Mouse (Mus musculus) midbrain, postnatal 0 days (tissue): ENCODE data around the gene Urb1. TPM values are rescaled to one million over a fixed set of nuclear protein-coding genes. Genes with fewer than 3 reads are reported as not detected.

Experiments used
- ATAC-seq: fragments of 200-750 bp; cut with Nextera tagmentation; 2 replicates; pipeline ENCODE4 v1.8.0; 2017; ENCODE audit warnings: moderate number of reproducible peaks, mild to moderate bottlenecking, moderate TSS enrichment, moderate library complexity; ENCODE audit not compliant: low FRiP score
- DNase-seq: peaks from one replicate; pipeline ENCODE4 v3.0.0-alpha.2; 2015; ENCODE audit warnings: low spot score
- H3K27ac ChIP-seq: fragments of 300-500 bp; sonication (generic); 2 replicates; pipeline ENCODE4 v1.5.1; 2014; ENCODE audit warnings: low read depth, mild to moderate bottlenecking, low read length, mixed read lengths
- H3K27me3 ChIP-seq: fragments of 300-500 bp; sonication (generic); 2 replicates; pipeline ENCODE4 v1.6.1; 2014; ENCODE audit warnings: low read length, control low read depth, mixed read lengths; ENCODE audit not compliant: insufficient read depth
- H3K36me3 ChIP-seq: fragments of 300-500 bp; sonication (generic); 2 replicates; pipeline ENCODE4 v1.6.1; 2014; ENCODE audit warnings: low read length, control low read depth, mixed read lengths; ENCODE audit not compliant: insufficient read depth
- H3K4me1 ChIP-seq: fragments of 300-500 bp; sonication (generic); 2 replicates; pipeline ENCODE4 v1.6.1; 2014; ENCODE audit warnings: mild to moderate bottlenecking, control low read depth, antibody characterized with exemption, low read length, mixed read lengths; ENCODE audit not compliant: insufficient read depth
- H3K4me2 ChIP-seq: fragments of 300-500 bp; sonication (generic); 2 replicates; pipeline ENCODE4 v1.6.1; 2014; ENCODE audit warnings: low read depth, mild to moderate bottlenecking, low read length, mixed read lengths; ENCODE audit not compliant: poor library complexity, severe bottlenecking
- H3K4me3 ChIP-seq: fragments of 300-500 bp; sonication (generic); 2 replicates; pipeline ENCODE4 v1.5.1; 2014; ENCODE audit warnings: low read depth, mild to moderate bottlenecking, low read length, moderate library complexity
- H3K9ac ChIP-seq: fragments of 300-500 bp; sonication (generic); replicated peaks from 2 replicates; pipeline ENCODE4 v1.6.1; 2014; ENCODE audit warnings: mild to moderate bottlenecking, low read length, moderate library complexity, mixed read lengths; ENCODE audit not compliant: poor library complexity, severe bottlenecking
- H3K9me3 ChIP-seq: fragments of 300-500 bp; sonication (generic); 2 replicates; pipeline ENCODE4 v1.6.1; 2016; ENCODE audit warnings: low read length, control low read depth
- CTCF ChIP-seq: IDR thresholded peaks from 2 replicates; pipeline ENCODE4 v1.5.1; 2016; ENCODE audit warnings: antibody characterized with exemption, mild to moderate bottlenecking
- WGBS: fragments of 180-500 bp; shearing (Covaris S2); extraction: QIAGEN DNeasy Blood & Tissue Kit; methylation state at CpG from one replicate; pipeline ENCODE4 v1.1.7; 2014; 5-methylcytosine and 5-hydroxymethylcytosine counted together
- polyA plus RNA-seq: library from polyadenylated mRNA; unstranded; fragments of >200 nt; fragmentation: Nextera tagmentation; extraction: Ambion mirVana; gene quantifications from 2 replicates; pipeline ENCODE4 v1.2.1, GENCODE M21; 2015
- total RNA-seq: library from RNA; depleted of rRNA; stranded (reverse); fragments of >200 nt; gene quantifications from 2 replicates; pipeline ENCODE4 v1.2.3, GENCODE M21; 2014

The Urb1 gene
- total and polyA plus RNA-seq, 2 experiments from 2014 or later, result 5.1 to 17.5 TPM

DNA sequence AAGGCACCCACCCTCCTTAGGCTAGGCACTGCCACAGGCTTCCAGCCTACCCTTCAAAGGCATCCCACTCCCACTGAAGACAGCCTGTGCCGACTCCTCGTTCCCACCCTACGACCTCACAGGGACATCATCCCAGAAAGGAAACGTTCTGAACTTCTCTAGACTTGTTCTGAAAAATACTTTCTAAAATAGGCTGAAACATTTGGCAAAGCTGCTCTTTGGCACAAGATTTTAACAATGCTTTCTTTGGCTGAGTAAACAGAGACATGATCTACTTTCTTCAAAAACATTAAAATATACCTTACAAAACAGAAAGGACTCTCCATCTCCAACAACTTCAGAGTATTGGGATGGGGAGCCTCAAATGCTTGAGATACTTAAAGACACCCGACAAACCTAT, 9.0 kb downstream of the Urb1 start:
- Histone ChIP-seq H3K36me3 (peaks cover 57% of the 10 kb centered on the region), H3K27me3 (no peaks in the 10 kb centered on the region), H3K4me1 (no peaks in the 10 kb centered on the region), H3K4me3 (no peak overlapping the region), H3K4me2 (no peak overlapping the region), H3K9me3 (no peaks in the 10 kb centered on the region), H3K9ac (no peak overlapping the region), H3K27ac (no peak overlapping the region)
- no peak for TF ChIP-seq CTCF
- no peak for ATAC-seq
- 92% methylated on average over 5 of the region's 5 CpGs for WGBS
- DNase-seq, result no peak

DNA sequence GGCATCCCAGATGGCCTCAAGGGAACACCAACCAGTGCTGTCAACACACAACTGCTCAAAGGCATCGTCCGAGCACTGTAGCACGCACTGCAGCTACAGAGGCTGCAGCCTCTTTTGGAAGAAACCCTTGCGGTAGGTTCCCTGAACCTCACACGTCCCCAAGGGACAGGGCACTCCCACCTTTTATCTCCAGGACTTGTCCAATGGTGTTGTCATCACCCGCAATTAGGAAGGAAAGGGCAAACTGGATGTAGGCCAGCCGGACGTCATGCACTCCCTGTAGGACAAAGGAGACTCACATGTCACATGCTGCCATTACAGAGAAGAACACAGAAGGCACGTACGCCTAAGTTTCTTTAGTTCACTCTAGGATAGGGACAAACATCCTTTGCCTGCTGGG, 10.4 kb downstream of the Urb1 start:
- no peak overlapping the region for H3K9ac ChIP-seq
- H3K4me1 ChIP-seq, result no peaks in the 10 kb centered on the region
- H3K36me3 ChIP-seq, result peaks cover 60% of the 10 kb centered on the region
- DNase-seq (no peak), ATAC-seq (no peak)
- WGBS, result 92% methylated on average over 10 of the region's 10 CpGs
- H3K4me2 ChIP-seq, result no peak overlapping the region
- no peaks in the 10 kb centered on the region for H3K9me3 ChIP-seq
- TF ChIP-seq CTCF, result no peak
- H3K27ac ChIP-seq, result no peak overlapping the region
- no peaks in the 10 kb centered on the region for H3K27me3 ChIP-seq
- H3K4me3 ChIP-seq, result no peak overlapping the region

DNA sequence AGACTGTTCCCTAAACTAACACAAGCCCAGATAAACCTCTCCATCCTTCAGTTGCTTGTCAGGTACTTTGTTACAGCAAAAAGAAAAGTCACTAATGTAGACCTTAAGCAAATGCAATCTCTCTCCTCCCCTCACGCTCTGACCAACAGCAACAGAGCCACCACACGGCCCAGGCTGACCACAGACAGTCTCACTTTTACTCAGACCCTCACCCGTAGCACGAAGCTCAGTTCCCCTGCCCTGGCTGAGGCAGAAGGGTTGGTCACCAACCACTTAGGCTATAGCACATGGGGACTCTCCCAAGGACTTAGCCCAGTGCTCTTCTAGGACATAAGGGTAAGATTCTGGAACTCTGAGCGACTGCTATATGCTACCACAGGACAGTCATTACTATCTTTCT, 11.4 kb downstream of the Urb1 start:
- no peaks in the 10 kb centered on the region for H3K9me3 ChIP-seq
- no peak overlapping the region for H3K9ac ChIP-seq
- no peaks in the 10 kb centered on the region for H3K27me3 ChIP-seq
- peaks cover 57% of the 10 kb centered on the region for H3K36me3 ChIP-seq
- no peak overlapping the region for H3K4me3 ChIP-seq
- H3K4me2 ChIP-seq, result no peak overlapping the region
- 91% methylated on average over 5 of the region's 5 CpGs for WGBS
- ATAC-seq (no peak), DNase-seq (no peak)
- TF ChIP-seq CTCF, result no peak
- no peaks in the 10 kb centered on the region for H3K4me1 ChIP-seq
- H3K27ac ChIP-seq, result no peak overlapping the region

DNA sequence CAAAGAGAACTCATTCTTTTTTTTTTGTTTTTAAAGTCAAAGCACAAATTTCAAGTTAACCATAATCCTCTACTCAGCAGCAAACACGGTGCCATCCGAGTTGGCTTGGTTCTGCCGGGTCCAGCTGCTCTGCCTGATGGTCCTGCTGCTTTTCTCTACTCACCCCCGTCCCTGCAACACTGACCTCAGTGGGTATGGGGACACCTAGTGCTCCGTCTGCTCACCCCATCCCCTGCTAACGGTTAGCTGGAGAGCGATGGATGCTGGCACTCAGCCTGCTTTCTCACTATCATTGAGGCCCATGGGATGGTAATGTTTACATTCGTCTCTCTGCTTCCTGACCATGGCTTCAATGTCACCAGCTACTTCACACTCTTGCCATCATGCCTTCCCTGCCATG, 11.8 kb downstream of the Urb1 start:
- Histone ChIP-seq H3K27ac (no peak overlapping the region), H3K27me3 (no peaks in the 10 kb centered on the region), H3K4me1 (no peaks in the 10 kb centered on the region), H3K4me3 (no peak overlapping the region), H3K36me3 (peaks cover 56% of the 10 kb centered on the region), H3K9ac (no peak overlapping the region; the same call in 1 of the 2 replicates), H3K4me2 (no peak overlapping the region), H3K9me3 (no peaks in the 10 kb centered on the region)
- TF ChIP-seq CTCF, result no peak
- ATAC-seq (no peak), DNase-seq (no peak)
- 92% methylated on average over 8 of the region's 8 CpGs for WGBS

DNA sequence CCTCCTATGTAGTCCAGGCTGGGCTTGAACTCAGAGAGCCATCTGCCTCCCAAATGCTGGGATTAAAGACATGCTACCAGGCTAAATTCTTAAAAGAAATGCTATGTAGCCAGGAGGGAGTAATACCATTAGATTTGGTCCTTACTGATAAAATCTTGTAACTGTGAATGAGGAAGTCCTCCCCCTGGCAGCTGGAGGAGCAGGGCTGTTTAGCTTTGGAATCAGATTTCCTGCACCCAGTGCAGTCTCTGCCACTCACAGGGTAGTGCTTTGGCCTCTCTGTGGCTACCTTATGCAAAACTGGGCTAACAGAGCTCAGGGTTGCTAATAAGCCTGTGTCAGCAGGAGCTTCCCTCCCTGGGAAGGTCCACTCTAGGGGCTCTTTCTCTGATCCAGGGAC, 15.5 kb downstream of the Urb1 start:
- Histone ChIP-seq H3K27ac (no peak overlapping the region), H3K9me3 (no peaks in the 10 kb centered on the region), H3K27me3 (no peaks in the 10 kb centered on the region), H3K4me1 (no peaks in the 10 kb centered on the region), H3K36me3 (peaks cover 77% of the 10 kb centered on the region), H3K4me3 (no peak overlapping the region), H3K4me2 (no peak overlapping the region), H3K9ac (no peak overlapping the region)
- ATAC-seq (no peak), DNase-seq (no peak)
- no peak for TF ChIP-seq CTCF

DNA sequence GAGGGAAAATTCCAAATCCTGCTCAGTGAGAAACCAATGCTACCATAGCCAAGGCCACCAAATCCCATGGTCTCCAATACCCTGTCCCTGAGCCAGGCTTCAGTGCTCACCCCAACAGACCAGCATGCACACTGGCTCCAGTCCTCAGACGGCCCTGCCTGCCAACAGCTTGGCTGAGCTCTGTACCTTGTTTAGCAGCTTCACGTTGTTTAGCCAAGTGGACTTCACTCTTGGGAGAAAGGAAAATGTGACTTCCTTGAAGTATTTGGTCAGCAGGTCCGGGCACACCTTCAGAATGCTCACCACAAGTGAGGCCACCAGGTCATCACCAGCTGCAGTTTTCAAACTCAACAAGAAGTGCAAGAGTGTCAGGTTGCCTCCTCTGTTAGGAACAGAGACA, 17.7 kb downstream of the Urb1 start:
- H3K4me1 ChIP-seq, result no peaks in the 10 kb centered on the region

More for the DNA sequence above, 17.7 kb downstream of the Urb1 start:
- no peak overlapping the region for H3K4me2 ChIP-seq
- ATAC-seq, result no peak
- no peak for DNase-seq
- no peaks in the 10 kb centered on the region for H3K27me3 ChIP-seq
- H3K36me3 ChIP-seq, result peaks cover 85% of the 10 kb centered on the region
- no peak for TF ChIP-seq CTCF
- H3K9me3 ChIP-seq, result no peaks in the 10 kb centered on the region
- no peak overlapping the region for H3K9ac ChIP-seq
- WGBS, result 90% methylated on average over 3 of the region's 3 CpGs
- no peak overlapping the region for H3K27ac ChIP-seq
- no peak overlapping the region for H3K4me3 ChIP-seq
